Mouse (Mus musculus) forebrain, embryonic 12.5 days (tissue): Measurements from ENCODE around the gene Lin7b. TPM values are rescaled to one million over a fixed set of nuclear protein-coding genes. Genes with fewer than 3 reads are reported as not detected.

Experiments used
- polyA plus RNA-seq: library from polyadenylated mRNA; unstranded; fragments of >200 nt; fragmentation: Nextera tagmentation; extraction: Ambion mirVana; gene quantifications from 2 replicates; pipeline ENCODE4 v1.2.1, GENCODE M21; 2016

Gene Lin7b
- polyA plus RNA-seq, 1 experiment from 2014 or later = 3.1 TPM

Other genes with a start within 250 kb of the Lin7b start
- 1,226 and 1,285 TPM in 2 replicates for gene Rps11, start 246.1 kb downstream of the Lin7b start, polyA plus RNA-seq
- 1,106 and 1,135 TPM in 2 replicates for gene Rpl13a, start 241.8 kb downstream of the Lin7b start, polyA plus RNA-seq
- gene Gm45713, start 234.4 kb downstream of the Lin7b start, polyA plus RNA-seq = 0.27 TPM in 1 of 2 replicates, not detected in the other
- gene Flt3l, start 234.2 kb downstream of the Lin7b start, polyA plus RNA-seq = 0.21 and 0.72 TPM in 2 replicates
- 95.0 and 97.5 TPM in 2 replicates for gene Pih1d1, start 216.3 kb downstream of the Lin7b start, polyA plus RNA-seq
- 41.9 and 42.9 TPM in 2 replicates for gene Aldh16a1, start 216.0 kb downstream of the Lin7b start, polyA plus RNA-seq
- 6.3 and 7.9 TPM in 2 replicates for gene Slc17a7, start 206.6 kb downstream of the Lin7b start, polyA plus RNA-seq
- gene Gfy, start 191.0 kb downstream of the Lin7b start, polyA plus RNA-seq = 0.52 and 1.4 TPM in 2 replicates
- gene Pth2, start 189.6 kb downstream of the Lin7b start, polyA plus RNA-seq = 0.45 and 1.5 TPM in 2 replicates
- 1.2 TPM in 2 replicates for gene Ccdc155, start 165.7 kb downstream of the Lin7b start, polyA plus RNA-seq
- gene Dkkl1, start 158.4 kb downstream of the Lin7b start, polyA plus RNA-seq = 0.72 and 0.78 TPM in 2 replicates
- 245 and 256 TPM in 2 replicates for gene Tead2, start 154.8 kb downstream of the Lin7b start, polyA plus RNA-seq
- 1.2 and 1.3 TPM in 2 replicates for gene Cd37, start 131.5 kb downstream of the Lin7b start, polyA plus RNA-seq
- gene Slc6a16, start 129.5 kb downstream of the Lin7b start, polyA plus RNA-seq = 0.09 and 0.20 TPM in 2 replicates
- not detected in 2 replicates for gene Slc6a21, start 93.1 kb downstream of the Lin7b start, polyA plus RNA-seq
- 4.6 and 6.6 TPM in 2 replicates for gene Trpm4, start 36.8 kb downstream of the Lin7b start, polyA plus RNA-seq
- 0.13 and 0.20 TPM in 2 replicates for gene Hrc, start 35.3 kb downstream of the Lin7b start, polyA plus RNA-seq
- gene Ppfia3, start 3.6 kb downstream of the Lin7b start, polyA plus RNA-seq = 12.6 and 14.9 TPM in 2 replicates
- gene Snrnp70, start 25.2 kb upstream of the Lin7b start, polyA plus RNA-seq = 313 and 314 TPM in 2 replicates
- gene Kcna7, start 35.1 kb upstream of the Lin7b start, polyA plus RNA-seq = not detected in 2 replicates
- gene Ntf5, start 43.1 kb upstream of the Lin7b start, polyA plus RNA-seq = 0.32 and 0.65 TPM in 2 replicates
- 0.50 TPM in 1 of 2 replicates, not detected in the other for gene Lhb, start 50.2 kb upstream of the Lin7b start, polyA plus RNA-seq
- gene Gys1, start 64.3 kb upstream of the Lin7b start, polyA plus RNA-seq = 28.7 and 30.7 TPM in 2 replicates
- 167 and 175 TPM in 2 replicates for gene Ruvbl2, start 67.5 kb upstream of the Lin7b start, polyA plus RNA-seq
- gene Ftl1, start 89.3 kb upstream of the Lin7b start, polyA plus RNA-seq = 5,523 and 5,537 TPM in 2 replicates
- 240 and 256 TPM in 2 replicates for gene Bax, start 96.3 kb upstream of the Lin7b start, polyA plus RNA-seq
- 0.29 and 0.34 TPM in 2 replicates for gene Tulp2, start 111.3 kb upstream of the Lin7b start, polyA plus RNA-seq
- not detected in 2 replicates for gene Gm45808, start 116.2 kb upstream of the Lin7b start, polyA plus RNA-seq
- 3.0 and 3.6 TPM in 2 replicates for gene Dhdh, start 118.2 kb upstream of the Lin7b start, polyA plus RNA-seq
- gene Nucb1, start 139.8 kb upstream of the Lin7b start, polyA plus RNA-seq = 89.5 and 90.5 TPM in 2 replicates
- gene Ppp1r15a, start 155.7 kb upstream of the Lin7b start, polyA plus RNA-seq = 14.6 and 16.6 TPM in 2 replicates
- 0.74 and 1.0 TPM in 2 replicates for gene Plekha4, start 155.7 kb upstream of the Lin7b start, polyA plus RNA-seq
- 0.42 and 0.52 TPM in 2 replicates for gene Hsd17b14, start 184.3 kb upstream of the Lin7b start, polyA plus RNA-seq
- gene Bcat2, start 199.6 kb upstream of the Lin7b start, polyA plus RNA-seq = 18.3 and 22.2 TPM in 2 replicates
- not detected in 2 replicates for gene Fgf21, start 244.9 kb upstream of the Lin7b start, polyA plus RNA-seq
- 0.10 and 0.24 TPM in 2 replicates for gene Fut1, start 246.7 kb upstream of the Lin7b start, polyA plus RNA-seq